Mouse (Mus musculus): ENCODE data around the gene Olfr1185-ps1. TPM values are rescaled to one million over a fixed set of nuclear protein-coding genes. Genes with fewer than 3 reads are reported as not detected.
"Not testable (repeated sequence)": the region's sequence is repeated elsewhere in the genome, so short reads cannot be mapped to it uniquely, and the experiment has no call there.

The Olfr1185-ps1 gene
- not detected for total RNA-seq (2022)

DNA sequence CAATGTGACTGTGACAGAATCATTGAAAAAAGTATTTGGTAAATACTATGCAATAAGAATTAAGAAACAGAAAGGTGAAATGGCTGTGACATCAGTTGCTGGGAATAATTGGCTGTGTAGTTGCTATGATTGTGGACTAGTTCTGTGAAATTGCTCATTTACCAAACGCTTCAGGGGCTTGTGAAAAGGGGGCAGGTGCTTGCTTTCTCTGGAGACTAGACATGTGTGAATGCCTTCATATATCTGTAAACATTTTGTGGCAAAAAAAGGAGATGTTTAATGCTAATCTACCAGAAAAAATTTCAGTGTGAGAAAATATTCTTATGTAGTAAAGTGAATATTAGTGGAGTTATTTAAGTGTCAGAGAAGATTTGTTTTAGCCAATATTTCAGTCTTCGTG, at the start of gene Olfr1185-ps1:
TSS of gene Olfr1185-ps1 (plus strand) at position 301 of the 400 bp plus-strand sequence.
- DNase-seq (ENCODE audit: low spot score in 2 of 2) = no peak

DNA sequence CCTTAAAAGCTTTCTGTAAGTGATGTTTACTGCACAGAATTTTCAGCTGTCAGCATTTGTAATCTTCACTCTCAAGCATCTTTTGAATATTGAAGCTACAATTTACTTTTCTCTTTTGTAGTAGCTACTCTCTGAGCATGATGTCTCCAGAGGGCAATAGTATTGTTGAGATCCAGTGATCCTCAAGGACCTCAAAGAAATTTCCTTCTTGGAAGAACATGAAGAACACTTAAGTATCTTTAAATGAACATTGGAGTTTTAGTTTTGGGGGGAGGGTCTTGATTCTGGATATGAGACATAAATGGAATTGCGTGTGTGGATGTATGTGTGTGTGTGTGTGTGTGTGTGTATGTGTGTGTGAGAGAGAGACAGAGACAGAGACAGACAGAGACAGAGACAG, 44.1 kb upstream of the Olfr1185-ps1 start, which contains the start of gene Gm13757:
TSS of gene Gm13757 (minus strand) at position 101 of the 400 bp plus-strand sequence.
- DNase-seq (ENCODE audit: low spot score in 2 of 2) = no peak

GRCm38 (mm10) chr2:88454567-88454966, 38.6 kb upstream of the Olfr1185-ps1 start, which contains the start of gene Olfr1183:
TSS of gene Olfr1183 (plus strand) at chr2:88454867.
- not testable (repeated sequence) for DNase-seq (ENCODE audit: low spot score in 2 of 2)

GRCm38 (mm10) chr2:88483298-88483697, 9.8 kb upstream of the Olfr1185-ps1 start, which contains the start of gene Olfr1184:
TSS of gene Olfr1184 (plus strand) at chr2:88483598.
- DNase-seq (ENCODE audit: low spot score in 2 of 2) = no peak

- no peak for DNase-seq (ENCODE audit: low spot score in 2 of 2)
Observed at GRCm38 (mm10) chr2:88518251-88518650, 25.1 kb downstream of the Olfr1185-ps1 start, which contains the start of gene Olfr1186. TSS of gene Olfr1186 (plus strand) at chr2:88518551.

DNA sequence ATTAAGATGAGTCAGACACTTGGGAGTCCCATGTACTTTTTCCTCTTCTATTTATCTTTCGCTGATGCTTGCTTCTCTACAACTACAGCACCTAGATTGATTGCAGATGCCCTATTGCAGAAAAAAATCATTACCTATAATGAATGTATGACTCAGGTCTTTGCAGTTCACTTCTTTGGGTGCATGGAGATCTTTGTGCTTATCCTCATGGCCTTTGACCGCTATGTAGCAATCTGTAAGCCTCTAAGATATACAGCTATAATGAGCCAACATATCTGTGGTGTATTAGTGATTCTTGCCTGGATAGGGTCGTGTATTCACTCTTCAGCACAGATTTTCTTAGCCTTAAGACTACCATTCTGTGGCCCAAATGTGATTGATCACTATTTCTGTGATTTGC, 32.6 kb downstream of the Olfr1185-ps1 start:
- DNase-seq (ENCODE audit: low spot score in 2 of 2) = no peak

Other genes starting within 250 kb of the Olfr1185-ps1 start
- not detected for gene Olfr1173, start 213.4 kb upstream of the Olfr1185-ps1 start, total RNA-seq (2022)
- not detected for gene Olfr1174-ps, start 178.2 kb upstream of the Olfr1185-ps1 start, total RNA-seq (2022)
- not detected for gene Olfr1175-ps, start 166.1 kb upstream of the Olfr1185-ps1 start, total RNA-seq (2022)
- not detected for gene Olfr1176, start 156.6 kb upstream of the Olfr1185-ps1 start, total RNA-seq (2022)
- not detected for gene Olfr1177-ps, start 146.8 kb upstream of the Olfr1185-ps1 start, total RNA-seq (2022)
- gene Olfr1178, start 106.3 kb upstream of the Olfr1185-ps1 start, total RNA-seq (2022) = not detected
- gene Olfr1179, start 86.9 kb upstream of the Olfr1185-ps1 start, total RNA-seq (2022) = not detected
- not detected for gene Olfr1180, start 74.2 kb upstream of the Olfr1185-ps1 start, total RNA-seq (2022)
- gene Olfr1181, start 67.1 kb upstream of the Olfr1185-ps1 start, total RNA-seq (2022) = not detected
- not detected for gene Gm13757, start 44.2 kb upstream of the Olfr1185-ps1 start, total RNA-seq (2022)
- not detected for gene Olfr1183, start 38.5 kb upstream of the Olfr1185-ps1 start, total RNA-seq (2022)
- gene Olfr1184, start 9.7 kb upstream of the Olfr1185-ps1 start, total RNA-seq (2022) = not detected
- not detected for gene Olfr1186, start 25.2 kb downstream of the Olfr1185-ps1 start, total RNA-seq (2022)
- not detected for gene Olfr1188, start 63.6 kb downstream of the Olfr1185-ps1 start, total RNA-seq (2022)
- gene Olfr1189, start 93.1 kb downstream of the Olfr1185-ps1 start, total RNA-seq (2022) = not detected
- under 1 TPM in 1 of 4 experiments, not detected in 3; 0.08 TPM for gene Olfr1191-ps1, start 147.2 kb downstream of the Olfr1185-ps1 start, total RNA-seq (2022)
- gene Olfr1192-ps1, start 155.2 kb downstream of the Olfr1185-ps1 start, total RNA-seq (2022) = not detected
- gene Olfr1193, start 182.3 kb downstream of the Olfr1185-ps1 start, total RNA-seq (2022) = not detected
- gene Olfr1195, start 195.9 kb downstream of the Olfr1185-ps1 start, total RNA-seq (2022) = not detected
- not detected for gene Olfr1196, start 211.3 kb downstream of the Olfr1185-ps1 start, total RNA-seq (2022)
- gene Olfr1197, start 239.0 kb downstream of the Olfr1185-ps1 start, total RNA-seq (2022) = not detected

Data from left cerebral cortex, adult 8-10 months (tissue).